15 mouse cellular contexts compared by ENCODE assay signal in genomic region chr7:113591084-113591483, GRCm38 (mm10).
DNase-seq lines count a peak whose midpoint lies in the region; ATAC-seq lines count a peak whose summit lies in the region.
"Had no signal": no experiment of that assay in that cellular context is flagged by ENCODE, and none has a peak within 500 bp of the region (broad histone marks: within the 10 kb centered on the region; RNA-seq: fewer than 3 reads in every experiment).

No protein-coding gene starts in this region.

- peak; percentile 43; the same call in 1 of the 2 replicates for ATAC-seq in lung, embryonic 16.5 days (ENCODE audit: low read depth)
- ATAC-seq in intestine, embryonic 14.5 days (replicated peaks; ENCODE audit: low FRiP score, low TSS enrichment, low read depth): peak; percentile 73
- ATAC-seq in kidney, embryonic 16.5 days (ENCODE audit: low FRiP score, low TSS enrichment): peak; percentile 86
- ATAC-seq in stomach, embryonic 15.5 days (ENCODE audit: insufficient read depth, low FRiP score, low read depth): peak; percentile 79
- no peak for ATAC-seq in hindbrain, embryonic 16.5 days
- ATAC-seq: inflammation-experienced regulatory T-cells, adult 6 months; midbrain, embryonic 13.5 days had no signal

- no peak overlapping the region for H3K4me2 ChIP-seq in lung, embryonic 16.5 days (ENCODE audit: low read depth, low read length)
- H3K4me2 ChIP-seq in intestine, embryonic 14.5 days (ENCODE audit: low read length): no peak overlapping the region
- peak overlapping the region; percentile 13 for H3K4me2 ChIP-seq in kidney, embryonic 16.5 days (replicated peaks; ENCODE audit: low read depth, low read length)
- H3K4me2 ChIP-seq in stomach, embryonic 15.5 days: no peak overlapping the region
- no peak overlapping the region for H3K4me2 ChIP-seq in hindbrain, embryonic 16.5 days (ENCODE audit: low read length)
- H3K4me2 ChIP-seq: limb, embryonic 15.5 days; midbrain, embryonic 13.5 days had no signal

- H3K9ac ChIP-seq in lung, embryonic 16.5 days (ENCODE audit: low read length): no peak overlapping the region
- no peak overlapping the region for H3K9ac ChIP-seq in intestine, embryonic 14.5 days (ENCODE audit: low read length)
- H3K9ac ChIP-seq in kidney, embryonic 16.5 days (replicated peaks; ENCODE audit: low read length): no peak overlapping the region
- no peak overlapping the region for H3K9ac ChIP-seq in stomach, embryonic 15.5 days
- no peak overlapping the region for H3K9ac ChIP-seq in hindbrain, embryonic 16.5 days (ENCODE audit: low read depth, low read length)
- H3K9ac ChIP-seq: limb, embryonic 15.5 days; midbrain, embryonic 13.5 days had no signal

- no peaks in the 10 kb centered on the region for H3K36me3 ChIP-seq in lung, embryonic 16.5 days (ENCODE audit: control insufficient read depth, insufficient read depth, low read length)
- no peaks in the 10 kb centered on the region for H3K36me3 ChIP-seq in intestine, embryonic 14.5 days (ENCODE audit: control insufficient read depth, insufficient read depth, low read length)
- H3K36me3 ChIP-seq in kidney, embryonic 16.5 days (ENCODE audit: insufficient read depth, low read length): no peaks in the 10 kb centered on the region
- H3K36me3 ChIP-seq in stomach, embryonic 15.5 days: no peaks in the 10 kb centered on the region
- no peaks in the 10 kb centered on the region for H3K36me3 ChIP-seq in hindbrain, embryonic 16.5 days (ENCODE audit: control insufficient read depth, insufficient read depth, low read length)
- H3K36me3 ChIP-seq: G1E; limb, embryonic 15.5 days; midbrain, embryonic 13.5 days had no signal

- no peaks in the 10 kb centered on the region for H3K9me3 ChIP-seq in lung, embryonic 16.5 days (ENCODE audit: control insufficient read depth, low read length)
- no peaks in the 10 kb centered on the region for H3K9me3 ChIP-seq in intestine, embryonic 14.5 days (ENCODE audit: control insufficient read depth, low read length)
- no peaks in the 10 kb centered on the region for H3K9me3 ChIP-seq in kidney, embryonic 16.5 days (ENCODE audit: low read length)
- H3K9me3 ChIP-seq in stomach, embryonic 15.5 days: no peaks in the 10 kb centered on the region
- H3K9me3 ChIP-seq in hindbrain, embryonic 16.5 days (ENCODE audit: control insufficient read depth, low read length): no peaks in the 10 kb centered on the region
- H3K9me3 ChIP-seq: G1E; limb, embryonic 15.5 days; midbrain, embryonic 13.5 days had no signal

- no peak overlapping the region for H3K4me3 ChIP-seq in lung, embryonic 16.5 days (ENCODE audit: low read length)
- H3K4me3 ChIP-seq in intestine, embryonic 14.5 days (ENCODE audit: low read depth, low read length): no peak overlapping the region
- no peak overlapping the region for H3K4me3 ChIP-seq in kidney, embryonic 16.5 days (ENCODE audit: low read length)
- H3K4me3 ChIP-seq in stomach, embryonic 15.5 days (replicated peaks): no peak overlapping the region
- no peak overlapping the region for H3K4me3 ChIP-seq in hindbrain, embryonic 16.5 days (ENCODE audit: low read length)
- H3K4me3 ChIP-seq: limb, embryonic 15.5 days; midbrain, embryonic 13.5 days had no signal

- 55% methylated on average over 1 of the region's 1 CpGs for WGBS in lung, embryonic 16.5 days
- WGBS in intestine, embryonic 14.5 days: 59% methylated on average over 1 of the region's 1 CpGs
- 40% methylated on average over 1 of the region's 1 CpGs for WGBS in kidney, embryonic 16.5 days
- WGBS in stomach, embryonic 15.5 days: 56% methylated on average over 1 of the region's 1 CpGs
- 63% methylated on average over 1 of the region's 1 CpGs for WGBS in hindbrain, embryonic 16.5 days

- no peak for DNase-seq in lung, postnatal 14 days
- DNase-seq in intestine, embryonic 14.5 days (ENCODE audit: low spot score): peak; percentile 57
- no peak for DNase-seq in thymus, postnatal 10 days (ENCODE audit: low spot score in 2 of 2)
- DNase-seq in T-cell, adult 2 months (ENCODE audit: low spot score): no peak
- DNase-seq: cerebellum, postnatal 25 days; gastrocnemius, postnatal 25 days; thymus, adult 2 months had no signal

- H3K27me3 ChIP-seq in lung, embryonic 16.5 days (ENCODE audit: control insufficient read depth, insufficient read depth, low read depth, low read length): no peaks in the 10 kb centered on the region
- no peaks in the 10 kb centered on the region for H3K27me3 ChIP-seq in intestine, embryonic 14.5 days (replicated peaks; ENCODE audit: control insufficient read depth, insufficient read depth, low read length)
- H3K27me3 ChIP-seq in kidney, embryonic 16.5 days (ENCODE audit: insufficient read depth, low read length): no peaks in the 10 kb centered on the region
- no peaks in the 10 kb centered on the region for H3K27me3 ChIP-seq in stomach, embryonic 15.5 days (replicated peaks)
- no peaks in the 10 kb centered on the region for H3K27me3 ChIP-seq in hindbrain, embryonic 16.5 days (replicated peaks; ENCODE audit: control insufficient read depth, insufficient read depth, low read length)
- H3K27me3 ChIP-seq: limb, embryonic 15.5 days; midbrain, embryonic 13.5 days had no signal

- H3K27ac ChIP-seq in lung, embryonic 16.5 days (ENCODE audit: low read length): peak overlapping the region; percentile 9; the same call in 1 of the 2 replicates
- H3K27ac ChIP-seq in intestine, embryonic 14.5 days (ENCODE audit: low read depth): peak overlapping the region; percentile 62
- H3K27ac ChIP-seq in kidney, embryonic 16.5 days (ENCODE audit: low read length): peak overlapping the region; percentile 91
- H3K27ac ChIP-seq in stomach, embryonic 15.5 days: peak overlapping the region; percentile 81
- H3K27ac ChIP-seq in hindbrain, embryonic 16.5 days (ENCODE audit: low read depth, low read length): no peak overlapping the region
- H3K27ac ChIP-seq: limb, embryonic 15.5 days; midbrain, embryonic 13.5 days had no signal

- peaks cover 8% of the 10 kb centered on the region for H3K4me1 ChIP-seq in lung, embryonic 16.5 days (replicated peaks; ENCODE audit: control insufficient read depth, insufficient read depth, low read length)
- no peaks in the 10 kb centered on the region for H3K4me1 ChIP-seq in intestine, embryonic 14.5 days (replicated peaks; ENCODE audit: control insufficient read depth, insufficient read depth, low read length)
- H3K4me1 ChIP-seq in kidney, embryonic 16.5 days (ENCODE audit: insufficient read depth, low read length): peaks cover 28% of the 10 kb centered on the region
- H3K4me1 ChIP-seq in stomach, embryonic 15.5 days: 0 out of 2 replicates have a peak, but pooled peaks cover 4% of the 10 kb centered on the region
- H3K4me1 ChIP-seq in hindbrain, embryonic 16.5 days (ENCODE audit: control insufficient read depth, insufficient read depth, low read depth, low read length): no peaks in the 10 kb centered on the region
- H3K4me1 ChIP-seq: limb, embryonic 15.5 days; midbrain, embryonic 13.5 days had no signal
